Mouse (Mus musculus) olfactory bulb, adult 2 months (tissue): ENCODE measurements around the gene Dennd1a. TPM values are rescaled to one million over a fixed set of nuclear protein-coding genes. Genes with fewer than 3 reads are reported as not detected.

ENCODE experiments used
- H3K27ac ChIP-seq: fragments of 200-500 bp; 2 replicates; pipeline ENCODE4 v1.5.1; 2012; ENCODE audit warnings: low read depth, low read length; ENCODE audit not compliant: insufficient read depth
- H3K4me1 ChIP-seq: fragments of 200-500 bp; 2 replicates; pipeline ENCODE4 v1.6.1; 2012; ENCODE audit warnings: low read length; ENCODE audit not compliant: control insufficient read depth, insufficient read depth
- H3K4me3 ChIP-seq: fragments of 200-500 bp; 2 replicates; pipeline ENCODE4 v1.5.1; 2012; ENCODE audit warnings: mild to moderate bottlenecking, low read depth, low read length, moderate library complexity; ENCODE audit not compliant: insufficient read depth
- CTCF ChIP-seq: fragments of 200-500 bp; IDR thresholded peaks from 2 replicates; pipeline ENCODE4 v1.5.1; 2012; ENCODE audit warnings: low read depth, mild to moderate bottlenecking, low read length, moderate library complexity; ENCODE audit not compliant: insufficient read depth
- POLR2A ChIP-seq: fragments of 200-500 bp; IDR thresholded peaks from 2 replicates; pipeline ENCODE4 v1.6.1; 2012; ENCODE audit warnings: mild to moderate bottlenecking, low read depth, low read length, moderate library complexity; ENCODE audit not compliant: insufficient read depth
- WGBS: fragments of 180-500 bp; shearing (Covaris S2); methylation state at CpG from one replicate; pipeline ENCODE4 v1.1.7; 2018; 5-methylcytosine and 5-hydroxymethylcytosine counted together
- polyA plus RNA-seq: library from polyadenylated mRNA; stranded (reverse); fragments of >200 nt; gene quantifications from 2 replicates; pipeline ENCODE4 v1.2.4, GENCODE M21; 2012; ENCODE audit warnings: low replicate concordance; ENCODE audit not compliant: missing spikeins, insufficient read depth, insufficient read length

Gene Dennd1a
- polyA plus RNA-seq, 1 experiment = not detected

DNA sequence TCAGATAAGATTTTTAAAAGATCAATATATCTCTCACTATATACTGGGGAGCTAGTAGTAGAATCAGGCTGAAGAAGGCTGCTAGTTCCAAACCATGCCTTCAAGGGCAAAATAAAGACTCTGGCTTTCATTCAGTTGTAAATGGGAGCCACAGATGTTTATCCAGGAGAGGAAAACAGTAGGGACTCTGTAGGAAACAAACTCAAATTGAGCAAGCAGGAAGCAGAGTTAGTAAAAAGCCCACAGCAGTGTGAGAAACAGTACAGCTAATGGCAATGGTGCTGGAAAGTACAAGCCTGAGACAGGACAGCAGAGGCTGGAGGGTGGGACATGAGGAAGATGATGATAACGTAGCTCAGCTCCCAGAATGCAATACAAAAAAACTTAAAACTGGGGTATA is 103.3 kb downstream of the Dennd1a start:
- TF ChIP-seq CTCF = no peak
- no peak for TF ChIP-seq POLR2A
- no peak overlapping the region for H3K27ac ChIP-seq
- H3K4me3 ChIP-seq = no peak overlapping the region
- WGBS = 92% methylated on average over 1 of the region's 1 CpGs
- H3K4me1 ChIP-seq = no peaks in the 10 kb centered on the region

DNA sequence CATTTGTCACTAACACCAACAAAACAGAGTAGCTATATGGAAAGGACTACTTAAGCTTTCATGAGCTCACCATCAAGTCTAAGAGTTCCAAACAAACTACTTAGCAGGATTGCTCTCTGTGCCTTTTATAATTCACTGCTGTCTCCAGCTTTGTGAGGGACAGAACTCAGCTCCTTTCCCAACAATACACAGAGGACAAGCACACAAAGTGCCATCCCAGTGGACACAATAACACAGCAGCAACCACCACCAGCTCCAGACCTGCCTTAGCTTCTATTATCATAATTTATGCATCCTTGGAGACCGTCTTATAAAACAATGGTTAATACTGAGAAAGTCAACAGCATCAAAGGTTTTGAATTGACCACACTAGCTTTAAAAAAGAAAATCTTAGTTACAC is 104.9 kb downstream of the Dennd1a start:
- no peak for TF ChIP-seq CTCF
- no peak for TF ChIP-seq POLR2A
- 85% methylated on average over 1 of the region's 1 CpGs for WGBS
- no peaks in the 10 kb centered on the region for H3K4me1 ChIP-seq
- H3K27ac ChIP-seq = no peak overlapping the region
- no peak overlapping the region for H3K4me3 ChIP-seq

- H3K4me1 ChIP-seq = no peaks in the 10 kb centered on the region
- no peak for TF ChIP-seq POLR2A
- TF ChIP-seq CTCF = no peak
Observed at GRCm38 (mm10) chr2:38177583-38177978, 109.6 kb downstream of the Dennd1a start.

GRCm38 (mm10) chr2:38176870-38177582 is 110.2 kb downstream of the Dennd1a start:
- no peaks in the 10 kb centered on the region for H3K4me1 ChIP-seq
- TF ChIP-seq POLR2A (no peak), CTCF (no peak)

More at GRCm38 (mm10) chr2:38177583-38177978, 109.6 kb downstream of the Dennd1a start:
- Histone ChIP-seq H3K4me3 (no peak overlapping the region), H3K27ac (no peak overlapping the region)

DNA sequence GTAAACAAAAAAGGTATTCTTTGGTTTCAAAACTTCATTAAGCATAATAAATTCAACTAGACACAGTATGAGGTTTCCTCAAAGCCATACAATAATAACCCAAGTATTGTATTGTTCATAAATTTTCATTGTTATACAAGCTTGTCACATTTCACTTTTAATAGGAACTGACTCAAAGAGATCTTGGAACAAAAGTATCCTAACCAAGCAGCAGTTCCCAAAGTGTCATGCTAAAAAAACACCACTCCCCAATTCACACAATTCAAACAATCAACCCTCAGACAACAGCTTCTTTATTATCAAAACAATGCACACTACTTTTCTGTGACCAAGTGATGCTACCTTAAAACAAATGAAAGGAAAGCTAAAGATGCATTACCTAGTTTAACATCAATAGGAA is 111.9 kb downstream of the Dennd1a start:
- Histone ChIP-seq H3K4me3 (no peak overlapping the region), H3K4me1 (no peaks in the 10 kb centered on the region), H3K27ac (no peak overlapping the region)
- TF ChIP-seq CTCF = no peak
- TF ChIP-seq POLR2A = no peak

More at GRCm38 (mm10) chr2:38176870-38177582, 110.2 kb downstream of the Dennd1a start:
- Histone ChIP-seq H3K27ac (no peak overlapping the region), H3K4me3 (no peak overlapping the region)
- 87% methylated on average over 4 of the region's 4 CpGs for WGBS

- H3K4me3 ChIP-seq = no peak overlapping the region
- H3K27ac ChIP-seq = no peak overlapping the region
- WGBS = 78% methylated on average over 3 of the region's 3 CpGs
Observed at GRCm38 (mm10) chr2:38168606-38169005, 118.6 kb downstream of the Dennd1a start.

DNA sequence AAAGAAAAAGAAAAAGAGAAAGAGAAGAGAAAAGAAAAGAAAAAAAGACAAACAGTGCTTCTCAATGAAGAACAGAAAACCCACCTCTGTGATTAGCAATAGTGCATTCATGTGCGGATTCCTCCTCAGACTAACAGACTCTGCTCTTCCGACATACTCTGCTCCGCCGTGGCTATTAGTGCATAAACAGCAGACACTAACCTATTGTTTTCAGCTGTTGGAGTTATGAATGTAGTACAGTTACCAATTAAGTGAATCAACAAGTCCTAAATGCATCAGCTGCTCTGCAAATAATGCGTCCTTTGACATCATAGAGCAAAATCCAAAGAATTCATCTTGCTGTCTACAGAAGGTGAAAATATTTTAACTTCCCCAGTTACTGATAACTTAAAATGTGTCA is 121.2 kb downstream of the Dennd1a start:
- TF ChIP-seq POLR2A (no peak), CTCF (no peak)
- H3K4me1 ChIP-seq = no peaks in the 10 kb centered on the region
- no peak overlapping the region for H3K27ac ChIP-seq
- H3K4me3 ChIP-seq = no peak overlapping the region
- 63% methylated on average over 5 of the region's 5 CpGs for WGBS

More at GRCm38 (mm10) chr2:38168606-38169005, 118.6 kb downstream of the Dennd1a start:
- H3K4me1 ChIP-seq = no peaks in the 10 kb centered on the region
- TF ChIP-seq POLR2A = no peak
- no peak for TF ChIP-seq CTCF

- Histone ChIP-seq H3K4me3 (no peak overlapping the region), H3K4me1 (no peaks in the 10 kb centered on the region), H3K27ac (no peak overlapping the region)
- 90% methylated on average over 5 of the region's 5 CpGs for WGBS
- TF ChIP-seq POLR2A = no peak
- no peak for TF ChIP-seq CTCF
Observed at GRCm38 (mm10) chr2:38164326-38165035, 122.7 kb downstream of the Dennd1a start.

DNA sequence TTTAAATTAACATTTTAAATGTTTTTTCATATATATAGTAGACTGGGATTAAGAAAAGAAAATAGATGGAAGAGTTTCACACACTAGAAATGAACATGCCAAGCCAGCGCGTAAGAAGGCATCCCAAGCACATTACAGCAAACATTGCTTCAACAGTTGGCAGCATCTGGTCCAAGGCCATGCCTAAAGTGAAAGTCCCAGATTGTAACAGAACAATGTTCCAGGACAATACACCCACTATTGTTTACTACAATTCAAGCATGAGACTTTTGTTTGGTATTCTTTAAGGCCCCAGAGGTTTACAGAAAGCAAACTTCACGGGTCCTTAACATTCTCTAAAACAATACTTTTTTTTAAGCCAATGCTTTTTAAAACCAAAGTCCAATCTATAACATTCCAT is 124.7 kb downstream of the Dennd1a start:
- no peak overlapping the region for H3K4me3 ChIP-seq
- TF ChIP-seq CTCF (no peak), POLR2A (no peak)
- 91% methylated on average over 3 of the region's 3 CpGs for WGBS
- no peak overlapping the region for H3K27ac ChIP-seq
- no peaks in the 10 kb centered on the region for H3K4me1 ChIP-seq

DNA sequence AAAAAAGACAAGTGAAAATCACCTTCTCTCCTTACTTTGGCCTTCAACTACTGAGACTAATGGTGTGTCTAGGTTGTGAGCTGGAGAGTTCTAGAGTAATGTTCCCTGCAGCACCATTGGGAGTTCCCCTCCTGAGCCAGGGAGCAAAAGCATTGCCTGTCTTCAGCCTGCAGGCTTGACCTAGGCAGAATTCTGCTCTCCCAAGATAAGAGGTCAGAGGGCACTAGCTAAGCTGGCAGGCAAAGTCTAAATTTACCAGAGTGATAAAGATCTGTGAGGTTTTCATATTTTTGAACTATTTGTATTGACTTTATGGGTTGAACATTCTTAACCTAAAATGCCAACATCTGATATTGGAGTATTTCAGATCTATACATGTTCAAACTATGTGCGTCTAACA is 125.7 kb downstream of the Dennd1a start:
- TF ChIP-seq POLR2A (no peak), CTCF (no peak)
- WGBS = 98% methylated on average over 1 of the region's 1 CpGs
- H3K27ac ChIP-seq = no peak overlapping the region
- no peaks in the 10 kb centered on the region for H3K4me1 ChIP-seq
- no peak overlapping the region for H3K4me3 ChIP-seq
